Mouse (Mus musculus) CH12.LX (cell line): ENCODE measurements around the gene Kat2b.

Source experiments
- BHLHE40 ChIP-seq: IDR thresholded peaks from 2 replicates; pipeline ENCODE4 v1.6.1; 2011; ENCODE audit warnings: mild to moderate bottlenecking, low read depth, low read length, improper control_type of control experiment
- CHD1 ChIP-seq: IDR thresholded peaks from 2 replicates; pipeline ENCODE4 v1.6.1; 2012; ENCODE audit warnings: low read depth, low read length, improper control_type of control experiment, inconsistent platforms
- CTCF ChIP-seq, 2 experiments: IDR thresholded peaks in 1 of 2; conservative IDR thresholded peaks in 1 of 2; 2 replicates each; pipeline ENCODE4 v1.5.1; 2011 to 2012; ENCODE audit warnings: low read depth in 2 of 2, low read length in 2 of 2, improper control_type of control experiment in 1 of 2, inconsistent platforms in 1 of 2, mild to moderate bottlenecking in 1 of 2, moderate library complexity in 1 of 2
- E2F4 ChIP-seq: IDR thresholded peaks from 2 replicates; pipeline ENCODE4 v1.6.1; 2011; ENCODE audit warnings: low read depth, low read length, improper control_type of control experiment; ENCODE audit not compliant: insufficient replicate concordance
- ELF1 ChIP-seq: IDR thresholded peaks from 2 replicates; pipeline ENCODE4 v1.6.1; 2014; ENCODE audit warnings: low read depth, mild to moderate bottlenecking, inconsistent platforms, low read length, improper control_type of control experiment
- EP300 ChIP-seq: IDR thresholded peaks from 2 replicates; pipeline ENCODE4 v1.6.1; 2011; ENCODE audit warnings: low read length, improper control_type of control experiment
- KAT2A ChIP-seq: IDR thresholded peaks from 2 replicates; pipeline ENCODE4 v1.6.1; 2012; ENCODE audit warnings: low read length, improper control_type of control experiment, inconsistent platforms; ENCODE audit not compliant: insufficient replicate concordance
- MAX ChIP-seq: IDR thresholded peaks from 2 replicates; pipeline ENCODE4 v1.6.1; 2011; ENCODE audit warnings: low read length, improper control_type of control experiment
- MXI1 ChIP-seq: IDR thresholded peaks from 2 replicates; pipeline ENCODE4 v1.6.1; 2011; ENCODE audit warnings: mild to moderate bottlenecking, low read depth, low read length, improper control_type of control experiment
- POLR2A ChIP-seq: IDR thresholded peaks from 2 replicates; pipeline ENCODE4 v1.6.1; 2011; ENCODE audit warnings: low read depth, mild to moderate bottlenecking, improper control_type of control experiment, low read length
- POLR2AphosphoS2 ChIP-seq: IDR thresholded peaks from 2 replicates; pipeline ENCODE4 v1.6.1; 2011; ENCODE audit warnings: low read depth, low read length, improper control_type of control experiment
- RAD21 ChIP-seq: IDR thresholded peaks from 2 replicates; pipeline ENCODE4 v1.6.1; 2011; ENCODE audit warnings: low read depth, mild to moderate bottlenecking, low read length, improper control_type of control experiment, moderate library complexity
- USF2 ChIP-seq: conservative IDR thresholded peaks from 2 replicates; pipeline ENCODE4 v1.6.1; 2011; ENCODE audit warnings: low read depth, low read length, improper control_type of control experiment
- ZNF384 ChIP-seq: IDR thresholded peaks from 2 replicates; pipeline ENCODE4 v1.6.1; 2012; ENCODE audit warnings: low read depth, low read length, improper control_type of control experiment, inconsistent platforms

- TF ChIP-seq POLR2A = no peak
- no peak for TF ChIP-seq EP300
- TF ChIP-seq USF2 = no peak
- no peak for TF ChIP-seq CTCF (conservative IDR thresholded peaks at IDR 0.05 in 1 of 2, IDR thresholded peaks at IDR 0.05 in 1 of 2; ENCODE audit: low read depth in 2 of 2, low read length in 2 of 2)
- TF ChIP-seq RAD21 = no peak
- TF ChIP-seq POLR2AphosphoS2 = no peak
- TF ChIP-seq MAX = no peak
- TF ChIP-seq BHLHE40 = no peak
- no peak for TF ChIP-seq ELF1
- no peak for TF ChIP-seq KAT2A
- TF ChIP-seq E2F4 = no peak
- no peak for TF ChIP-seq MXI1
- TF ChIP-seq CHD1 = no peak
- TF ChIP-seq ZNF384 = no peak
Measured at GRCm38 (mm10) chr17:53643360-53643759, 76.7 kb downstream of the Kat2b start.
